ENCODE assay signal across 8 mouse cellular contexts in the genomic region with DNA sequence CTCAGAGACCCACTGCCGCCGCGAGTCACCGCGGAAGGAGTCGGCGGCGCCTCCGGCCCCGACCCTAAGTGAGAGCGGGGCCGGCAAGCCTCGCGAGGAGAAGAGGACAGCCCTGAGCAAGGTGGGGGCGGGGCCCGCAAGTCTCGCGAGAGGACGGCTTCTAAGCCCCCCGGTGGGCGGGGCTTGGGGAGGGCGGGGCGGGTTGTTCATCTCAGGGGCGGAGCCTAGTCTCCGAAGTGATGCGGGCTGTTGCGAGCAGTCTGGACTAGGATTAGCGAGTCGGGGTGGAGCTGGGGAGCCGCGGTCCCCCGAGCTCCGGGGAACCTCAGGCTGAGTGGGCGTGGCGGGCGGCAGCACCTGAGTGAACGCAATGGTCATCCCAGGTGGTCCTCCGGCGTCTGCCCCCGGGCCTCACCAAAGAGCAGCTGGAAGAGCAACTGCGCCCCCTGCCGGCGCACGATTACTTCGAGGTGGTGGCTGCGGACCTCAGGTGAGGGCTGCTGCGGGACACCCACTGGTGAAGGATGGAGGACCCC. TPM values are rescaled to one million over a fixed set of nuclear protein-coding genes. Genes with fewer than 3 reads are reported as not detected.
DNase-seq lines count a peak whose midpoint lies in the region; ATAC-seq lines count a peak whose summit lies in the region.

No protein-coding gene starts in this region.

- H3K27ac ChIP-seq in hindbrain, embryonic 11.5 days (ENCODE audit: low read depth, low read length), result peak overlapping the region; percentile 98

- DNase-seq in MN1 (ENCODE audit: low spot score), result peak; percentile 99
- DNase-seq in cerebellum, adult 9-10 months, result peak; percentile 94
- peak; percentile 77 to 96 for DNase-seq in frontal cortex, adult 2 months (ENCODE audit: extremely low spot score in 1 of 2, low spot score in 1 of 2)
- DNase-seq in hindbrain, embryonic 11.5 days (ENCODE audit: low spot score), result peak; percentile 100
- DNase-seq in layer of hippocampus, postnatal 10 days (ENCODE audit: low spot score in 2 of 2), result peak; percentile 98
- DNase-seq in lung, postnatal 10 days, result peak; percentile 97
- peak; percentile 96 for DNase-seq in ovary, postnatal 36 days (ENCODE audit: low spot score)
- DNase-seq in thymus, postnatal 25 days, result peak; percentile 96

- peak overlapping the region; percentile 96 for H3K9ac ChIP-seq in hindbrain, embryonic 11.5 days (ENCODE audit: low read depth, low read length)

- peaks cover 7% of the 10 kb centered on the region; the same call in 1 of the 2 replicates for H3K36me3 ChIP-seq in hindbrain, embryonic 11.5 days (ENCODE audit: control insufficient read depth, insufficient read depth, low read length)

- no peaks in the 10 kb centered on the region for H3K4me1 ChIP-seq in hindbrain, embryonic 11.5 days (replicated peaks; ENCODE audit: control insufficient read depth, insufficient read depth, low read length)

- no peaks in the 10 kb centered on the region for H3K27me3 ChIP-seq in hindbrain, embryonic 11.5 days (ENCODE audit: control insufficient read depth, insufficient read depth, low read length)

- WGBS in hindbrain, embryonic 11.5 days, result under 1% methylated on average over 43 of the region's 47 CpGs

- H3K4me2 ChIP-seq in hindbrain, embryonic 11.5 days (replicated peaks; ENCODE audit: low read depth, low read length), result peak overlapping the region; percentile 60

- H3K4me3 ChIP-seq in hindbrain, embryonic 11.5 days (ENCODE audit: low read depth, low read length), result peak overlapping the region; percentile 65

- no peaks in the 10 kb centered on the region for H3K9me3 ChIP-seq in hindbrain, embryonic 11.5 days (ENCODE audit: control insufficient read depth, low read length)

- ATAC-seq in hindbrain, embryonic 11.5 days (ENCODE audit: low FRiP score), result peak; percentile 96

RNA-seq across cellular contexts. Expression of gene Upf3a, which starts 0.4 kb away (rescaled TPM):
- polyA plus RNA-seq in frontal cortex, adult 2 months (2012; rRNA removed), result 41.9 and 44.1 TPM in 2 replicates
- 40.3 and 43.7 TPM in 2 replicates for polyA plus RNA-seq in hindbrain, embryonic 11.5 days (2014; fragmentation: Nextera tagmentation; extraction: Ambion mirVana)
- total RNA-seq in layer of hippocampus, postnatal 10 days (2021), result 10 to 100 TPM; 42.1 to 50.6 TPM

RNA-seq across cellular contexts. Expression of gene Cdc16, which starts 28.4 kb away (rescaled TPM):
- 61.4 and 61.6 TPM in 2 replicates for polyA plus RNA-seq in frontal cortex, adult 2 months (2012; rRNA removed)
- polyA plus RNA-seq in hindbrain, embryonic 11.5 days (2014; fragmentation: Nextera tagmentation; extraction: Ambion mirVana), result 262 and 270 TPM in 2 replicates
- 10 to 100 TPM; 68.8 to 69.9 TPM for total RNA-seq in layer of hippocampus, postnatal 10 days (2021)

RNA-seq across cellular contexts. Expression of gene AF366264, which starts 52.4 kb away (rescaled TPM):
- polyA plus RNA-seq in frontal cortex, adult 2 months (2012; rRNA removed), result not detected in 2 replicates
- polyA plus RNA-seq in hindbrain, embryonic 11.5 days (2014; fragmentation: Nextera tagmentation; extraction: Ambion mirVana), result not detected in 2 replicates
- total RNA-seq in layer of hippocampus, postnatal 10 days (2021), result not detected

Comparison
In these comparisons a context has a peak if more than half of its experiments do, and no peak if none do; other contexts are left out.
1. Peak in every context shown above with its lines: DNase-seq, ATAC-seq, H3K4me3 ChIP-seq and H3K27ac ChIP-seq.